20 mouse cellular contexts compared by ENCODE assay signal in genomic region chr9:86692251-86692650, GRCm38 (mm10). TPM values are rescaled to one million over a fixed set of nuclear protein-coding genes. Genes with fewer than 3 reads are reported as not detected.
"Had no signal": no experiment of that assay in that cellular context is flagged by ENCODE, and none has a peak within 500 bp of the region (broad histone marks: within the 10 kb centered on the region; RNA-seq: fewer than 3 reads in every experiment).

No protein-coding gene starts in this region.

- DNase-seq: lung, embryonic 14.5 days; lung, postnatal 10 days; lung, postnatal 4 days; retina, postnatal 1 day; right cerebral cortex, adult 18-20 months; right cerebral cortex, postnatal 25 days; right cerebral cortex, postnatal 4 days; spleen, adult 18-20 months; thymus, adult 18-20 months; thymus, postnatal 14 days; thymus, postnatal 36 days had no signal

- H3K27me3 ChIP-seq: neural tube, embryonic 13.5 days; neural tube, embryonic 15.5 days had no signal

- H3K4me3 ChIP-seq: midbrain, embryonic 10.5 days; midbrain, embryonic 12.5 days; myocyte; neural tube, embryonic 13.5 days; neural tube, embryonic 15.5 days had no signal

- ATAC-seq: midbrain, embryonic 16.5 days had no signal

- H3K36me3 ChIP-seq: midbrain, embryonic 10.5 days; midbrain, embryonic 12.5 days; neural tube, embryonic 13.5 days; neural tube, embryonic 15.5 days had no signal

- H3K9ac ChIP-seq: lung, embryonic 14.5 days; midbrain, embryonic 12.5 days; neural tube, embryonic 13.5 days; neural tube, embryonic 15.5 days had no signal

- H3K27ac ChIP-seq: midbrain, embryonic 10.5 days; midbrain, embryonic 12.5 days; neural tube, embryonic 13.5 days; neural tube, embryonic 15.5 days had no signal

- H3K4me2 ChIP-seq: lung, embryonic 14.5 days; midbrain, embryonic 12.5 days; neural tube, embryonic 13.5 days; neural tube, embryonic 15.5 days had no signal

- H3K9me3 ChIP-seq: midbrain, embryonic 10.5 days; midbrain, embryonic 12.5 days; neural tube, embryonic 13.5 days; neural tube, embryonic 15.5 days had no signal

RNA-seq across cellular contexts. Expression of gene Me1, which starts 3.5 kb away (rescaled TPM):
- total RNA-seq: megakaryocyte, adult 5-6 weeks had no signal

RNA-seq across cellular contexts. Expression of gene Prss35, which starts 51.2 kb away (rescaled TPM):
- total RNA-seq: megakaryocyte, adult 5-6 weeks; megakaryocyte-erythroid progenitor cell, adult 5-6 weeks had no signal
- polyA plus RNA-seq: small intestine, adult 2 months had no signal
